ENCODE assay signal across 19 mouse cellular contexts in genomic region chr3:141393005-141393404, GRCm38 (mm10).
DNase-seq lines count a peak whose midpoint lies in the region; ATAC-seq and TF ChIP-seq lines count a peak whose summit lies in the region.
"Had no signal": no experiment of that assay in that cellular context is flagged by ENCODE, and none has a peak within 500 bp of the region (broad histone marks: within the 10 kb centered on the region; RNA-seq: fewer than 3 reads in every experiment).

No protein-coding gene starts in this region.

- H3K27me3 ChIP-seq in intestine, embryonic 15.5 days (replicated peaks): no peaks in the 10 kb centered on the region
- H3K27me3 ChIP-seq in intestine, postnatal 0 days (replicated peaks; ENCODE audit: control insufficient read depth, insufficient read depth, low read length): no peaks in the 10 kb centered on the region
- H3K27me3 ChIP-seq in intestine, embryonic 16.5 days (replicated peaks; ENCODE audit: control insufficient read depth, insufficient read depth, low read length): no peaks in the 10 kb centered on the region
- H3K27me3 ChIP-seq: CH12.LX, Patski had no signal

- no peak for DNase-seq in frontal cortex, adult 2 months (ENCODE audit: extremely low spot score in 1 of 2, low spot score in 1 of 2)
- DNase-seq: adrenal gland, adult 2 months; adrenal gland, adult 8-10 months; adrenal gland, postnatal 10 days; adrenal gland, postnatal 14 days; adrenal gland, postnatal 25 days; adrenal gland, postnatal 36 days; B cell, adult 2 months; cerebellum, adult 11 months; cerebellum, adult 11-12 months; cerebellum, adult 18-20 months had no signal

- ATAC-seq in intestine, embryonic 15.5 days: peak; percentile 69
- ATAC-seq in intestine, postnatal 0 days: no peak
- ATAC-seq in intestine, embryonic 16.5 days: peak; percentile 53; the same call in 1 of the 2 replicates
- ATAC-seq: activated CD4-positive, CD25-positive, alpha-beta regulatory T cell, adult 4 months; CD4-positive, CD25-positive, alpha-beta regulatory T cell, adult 4 months; Patski had no signal

- H3K9me3 ChIP-seq in intestine, embryonic 15.5 days: no peaks in the 10 kb centered on the region
- no peaks in the 10 kb centered on the region for H3K9me3 ChIP-seq in intestine, postnatal 0 days (ENCODE audit: control insufficient read depth)
- no peaks in the 10 kb centered on the region for H3K9me3 ChIP-seq in intestine, embryonic 16.5 days (ENCODE audit: control insufficient read depth, low read length)
- H3K9me3 ChIP-seq: G1E had no signal

- WGBS in intestine, embryonic 15.5 days: 73% methylated on average over 1 of the region's 1 CpGs
- 62% methylated on average over 1 of the region's 1 CpGs for WGBS in intestine, postnatal 0 days
- WGBS in intestine, embryonic 16.5 days: 78% methylated on average over 1 of the region's 1 CpGs

- H3K27ac ChIP-seq in intestine, embryonic 15.5 days: no peak overlapping the region
- H3K27ac ChIP-seq in intestine, postnatal 0 days (ENCODE audit: low read depth, low read length): no peak overlapping the region
- H3K27ac ChIP-seq in intestine, embryonic 16.5 days (ENCODE audit: low read length): no peak overlapping the region

- H3K4me1 ChIP-seq in intestine, embryonic 15.5 days (replicated peaks): no peaks in the 10 kb centered on the region
- no peaks in the 10 kb centered on the region for H3K4me1 ChIP-seq in intestine, postnatal 0 days (replicated peaks; ENCODE audit: control insufficient read depth, insufficient read depth, low read length)
- no peaks in the 10 kb centered on the region for H3K4me1 ChIP-seq in intestine, embryonic 16.5 days (ENCODE audit: control insufficient read depth, insufficient read depth, low read length)

- no peak for TF ChIP-seq CTCF in intestine, postnatal 0 days (IDR thresholded peaks at IDR 0.05; ENCODE audit: low read depth)

- H3K9ac ChIP-seq in intestine, embryonic 15.5 days: no peak overlapping the region
- no peak overlapping the region for H3K9ac ChIP-seq in intestine, postnatal 0 days (ENCODE audit: low read depth, low read length)
- no peak overlapping the region for H3K9ac ChIP-seq in intestine, embryonic 16.5 days (ENCODE audit: low read depth, low read length)

- H3K36me3 ChIP-seq in intestine, embryonic 15.5 days: no peaks in the 10 kb centered on the region
- H3K36me3 ChIP-seq in intestine, postnatal 0 days (ENCODE audit: control insufficient read depth, insufficient read depth): no peaks in the 10 kb centered on the region
- H3K36me3 ChIP-seq in intestine, embryonic 16.5 days (ENCODE audit: control insufficient read depth, insufficient read depth, low read length): no peaks in the 10 kb centered on the region
- H3K36me3 ChIP-seq: G1E had no signal

- H3K4me2 ChIP-seq in intestine, embryonic 15.5 days (replicated peaks): no peak overlapping the region
- no peak overlapping the region for H3K4me2 ChIP-seq in intestine, postnatal 0 days (replicated peaks; ENCODE audit: low read depth)
- no peak overlapping the region for H3K4me2 ChIP-seq in intestine, embryonic 16.5 days (ENCODE audit: low read depth, low read length)

- no peak overlapping the region for H3K4me3 ChIP-seq in intestine, embryonic 15.5 days (replicated peaks)
- no peak overlapping the region for H3K4me3 ChIP-seq in intestine, postnatal 0 days (ENCODE audit: low read depth, low read length)
- H3K4me3 ChIP-seq in intestine, embryonic 16.5 days (ENCODE audit: low read length): no peak overlapping the region
